Mouse (Mus musculus) spleen, adult 2 months (tissue): ENCODE measurements around the gene Ethe1.

Experiments
- CTCF ChIP-seq: fragments of 200-500 bp; IDR thresholded peaks from 2 replicates; pipeline ENCODE4 v1.5.1; 2011; ENCODE audit warnings: mild to moderate bottlenecking, inconsistent platforms; ENCODE audit not compliant: insufficient read depth, insufficient read length, insufficient replicate concordance; ENCODE audit errors: extremely low read depth
- POLR2A ChIP-seq: fragments of 200-500 bp; IDR thresholded peaks from 2 replicates; pipeline ENCODE4 v1.6.1; 2011; ENCODE audit warnings: low read depth, low read length, inconsistent platforms

DNA sequence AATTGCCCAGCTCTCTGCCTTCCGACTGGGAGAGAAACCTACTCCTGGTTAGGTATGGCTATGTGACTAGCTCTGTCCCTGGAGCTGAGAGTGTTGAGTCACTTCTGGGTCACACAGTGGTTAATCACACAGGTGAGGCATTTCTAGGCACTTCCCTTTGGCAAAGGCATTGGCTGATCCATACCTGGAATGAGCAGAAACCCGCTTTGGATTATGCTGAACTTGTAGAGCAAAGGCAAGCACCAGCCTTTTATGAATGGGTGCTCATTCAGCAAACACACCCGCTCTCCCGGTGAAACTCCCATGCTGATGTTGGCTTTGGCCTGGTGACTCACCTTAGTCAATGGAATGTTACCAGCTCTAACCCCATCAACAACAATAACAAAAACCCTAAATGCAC is 47.7 kb upstream of the Ethe1 start:
- TF ChIP-seq CTCF (no peak), POLR2A (no peak)
